Mouse (Mus musculus) gastrocnemius, postnatal 14 days (tissue): ENCODE results near the gene Gstt4. TPM values are rescaled to one million over a fixed set of nuclear protein-coding genes. Genes with fewer than 3 reads are reported as not detected.

Source experiments
- DNase-seq: peaks from one replicate; pipeline ENCODE4 v3.0.0; 2021; ENCODE audit warnings: mixed read lengths
- intact Hi-C: fragments of 180-260 bp; cut with DNase I; formaldehyde crosslinking; loops from one replicate; pipeline ENCODE4 v1.15.1; 2025; ENCODE audit warnings: low total_unique reads
- total RNA-seq, 2 experiments: library from RNA; stranded (reverse); gene quantifications; 2 replicates each; pipeline ENCODE4 v1.2.3; 2021

Gstt4 gene
- total RNA-seq, 2 experiments from 2014 or later = not detected

GRCm38 (mm10) chr10:75766856-75767255, 55.5 kb downstream of the Gstt4 start:
- no peak for DNase-seq
- intact Hi-C loops = loop anchor here (5.0 kb wide), 1 partner anchor 65 kb away; no protein-coding TSS in a partner anchor

Other genes starting within 250 kb of the Gstt4 start
- gene Ggt5, start 233.2 kb downstream of the Gstt4 start, total RNA-seq = 1 to 10 TPM; 5.6 to 7.4 TPM
- gene Susd2, start 178.5 kb downstream of the Gstt4 start, total RNA-seq = 1 to 10 TPM; 2.1 to 3.2 TPM
- gene Cabin1, start 58.2 kb downstream of the Gstt4 start, total RNA-seq = 10 to 100 TPM in 1 of 2 experiments, 1 to 10 TPM in 1; 9.6 to 10.9 TPM
- gene Ddt, start 49.1 kb downstream of the Gstt4 start, total RNA-seq = 10 to 100 TPM; 36.8 to 39.9 TPM
- gene Gm20441, start 41.6 kb downstream of the Gstt4 start, total RNA-seq = not detected
- gene Gstt3, start 41.1 kb downstream of the Gstt4 start, total RNA-seq = 1 to 10 TPM; 5.3 to 7.5 TPM
- 1 to 10 TPM; 7.0 to 8.2 TPM for gene Gstt1, start 24.0 kb downstream of the Gstt4 start, total RNA-seq
- gene Gstt2, start 14.9 kb upstream of the Gstt4 start, total RNA-seq = 1 to 10 TPM; 5.6 to 6.9 TPM
- 100 to 1,000 TPM; 155 to 170 TPM for gene Mif, start 37.7 kb upstream of the Gstt4 start, total RNA-seq
- gene Derl3, start 70.9 kb upstream of the Gstt4 start, total RNA-seq = not detected
- gene Smarcb1, start 99.1 kb upstream of the Gstt4 start, total RNA-seq = 10 to 100 TPM; 17.7 to 28.0 TPM
- gene Chchd10, start 110.6 kb upstream of the Gstt4 start, total RNA-seq = 1,000 to 10,000 TPM in 1 of 2 experiments, 100 to 1,000 TPM in 1; 861 to 1,001 TPM
- 1 to 10 TPM; 3.5 to 4.8 TPM for gene Mmp11, start 114.0 kb upstream of the Gstt4 start, total RNA-seq
- not detected for gene Gm867, start 118.1 kb upstream of the Gstt4 start, total RNA-seq
- not detected for gene Vpreb3, start 120.5 kb upstream of the Gstt4 start, total RNA-seq
- not detected for gene Gm5134, start 132.0 kb upstream of the Gstt4 start, total RNA-seq
- gene Zfp280b, start 210.1 kb upstream of the Gstt4 start, total RNA-seq = 1 to 10 TPM; 7.5 TPM